Mouse (Mus musculus) urinary bladder, postnatal 14 days (tissue): Measurements from ENCODE around the gene Prom2.

Source experiments
- DNase-seq: peaks from one replicate; pipeline ENCODE4 v3.0.0; 2021; ENCODE audit warnings: low spot score

The Prom2 gene

DNA sequence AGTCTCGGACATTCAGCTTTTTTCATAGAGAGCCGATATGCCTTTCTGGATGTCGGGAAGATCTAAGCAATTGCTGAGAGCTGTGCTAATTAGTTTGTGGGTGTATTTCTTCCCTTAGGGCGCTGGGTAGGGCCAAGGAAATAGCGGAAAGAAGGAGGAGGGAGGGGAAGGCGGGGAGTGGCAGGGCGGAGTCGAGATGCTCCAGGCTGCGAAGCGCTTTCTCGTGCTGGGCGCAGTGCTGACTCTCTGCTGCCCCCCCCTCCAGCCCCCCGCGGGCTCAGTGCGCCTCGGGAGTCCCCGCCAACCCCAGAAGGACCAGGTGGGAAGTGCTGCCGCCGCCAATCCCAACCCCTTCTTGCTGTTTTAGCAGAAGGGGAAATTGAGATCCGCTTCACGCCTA, 58.3 kb downstream of the Prom2 start:
- DNase-seq: no peak

DNA sequence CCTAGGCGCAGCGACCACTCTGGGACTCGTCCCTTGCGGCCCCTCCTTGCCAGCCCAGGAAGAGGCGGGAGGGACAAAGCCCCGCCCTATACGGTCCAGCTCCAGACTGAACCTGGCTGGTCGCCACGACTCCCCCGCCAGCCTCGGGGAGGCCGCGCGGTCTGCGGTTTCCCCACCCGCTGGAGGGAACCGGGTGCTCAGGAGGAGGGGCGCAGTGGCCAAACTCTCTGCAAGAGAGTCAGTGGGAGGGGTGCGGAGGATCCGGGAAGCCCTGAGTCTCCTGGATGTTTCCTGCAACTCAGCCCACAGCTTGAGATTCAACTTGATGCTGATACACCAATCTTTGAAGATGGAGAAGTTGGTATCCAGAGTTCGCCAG, 58.7 kb downstream of the Prom2 start:
- DNase-seq: peak; percentile 77

- no peak for DNase-seq
These were observed 59.3 kb downstream of the Prom2 start for GRCm38 (mm10) chr2:127481841-127482532.

GRCm38 (mm10) chr2:127479763-127480162, 61.5 kb downstream of the Prom2 start:
- DNase-seq: peak; percentile 29

- DNase-seq: no peak
These were observed 62.1 kb downstream of the Prom2 start for GRCm38 (mm10) chr2:127479210-127479609.
